Mouse (Mus musculus): ENCODE data around the gene H2afv. TPM values are rescaled to one million over a fixed set of nuclear protein-coding genes. Genes with fewer than 3 reads are reported as not detected.
"Not testable (repeated sequence)": the region's sequence is repeated elsewhere in the genome, so short reads cannot be mapped to it uniquely, and the experiment has no call there.

The H2afv gene
- total and polyA plus RNA-seq, 2 experiments, result 30.9 to 35.8 TPM

- H3K79me2 ChIP-seq (ENCODE audit: control insufficient read depth, insufficient read depth, low read length), result peaks cover 11% of the 10 kb centered on the region
- no peak overlapping the region for H3K4me3 ChIP-seq (ENCODE audit: insufficient read depth, low read depth, low read length)
- no peaks in the 10 kb centered on the region for H3K27me3 ChIP-seq (ENCODE audit: control insufficient read depth, insufficient read depth, low read length)
- H3K4me1 ChIP-seq (ENCODE audit: control insufficient read depth, insufficient read depth, low read length), result peaks cover 11% of the 10 kb centered on the region
- no peak for TF ChIP-seq POLR2A (IDR thresholded peaks at IDR 0.05; ENCODE audit: extremely low read depth, insufficient read depth, low read length)
- no peak for TF ChIP-seq CTCF (IDR thresholded peaks at IDR 0.05; ENCODE audit: low read depth, low read length)
- H3K27ac ChIP-seq (replicated peaks; ENCODE audit: insufficient read depth, low read depth, low read length), result no peak overlapping the region
- 95% methylated on average over 12 of the region's 12 CpGs for WGBS
- peaks cover 7% of the 10 kb centered on the region for H3K36me3 ChIP-seq (ENCODE audit: control insufficient read depth, insufficient read depth, low read length)
- H3K9ac ChIP-seq (ENCODE audit: low read depth, low read length), result no peak overlapping the region
- DNase-seq (ENCODE audit: extremely low read depth, low read depth, low spot score), result no peak
Measured at GRCm38 (mm10) chr11:6413264-6413663, 31.0 kb downstream of the H2afv start.

- Histone ChIP-seq H3K36me3 (ENCODE audit: control insufficient read depth, insufficient read depth, low read length) (no peaks in the 10 kb centered on the region), H3K4me3 (ENCODE audit: insufficient read depth, low read depth, low read length) (no peak overlapping the region), H3K27ac (replicated peaks; ENCODE audit: insufficient read depth, low read depth, low read length) (no peak overlapping the region), H3K79me2 (ENCODE audit: control insufficient read depth, insufficient read depth, low read length) (peaks cover 8% of the 10 kb centered on the region), H3K9ac (ENCODE audit: low read depth, low read length) (no peak overlapping the region), H3K27me3 (ENCODE audit: control insufficient read depth, insufficient read depth, low read length) (no peaks in the 10 kb centered on the region), H3K4me1 (ENCODE audit: control insufficient read depth, insufficient read depth, low read length) (peaks cover 5% of the 10 kb centered on the region)
- 4% methylated on average over 5 of the region's 5 CpGs for WGBS
- TF ChIP-seq CTCF (IDR thresholded peaks at IDR 0.05; ENCODE audit: low read depth, low read length) (peak; percentile 93), POLR2A (IDR thresholded peaks at IDR 0.05; ENCODE audit: extremely low read depth, insufficient read depth, low read length) (no peak)
- DNase-seq (ENCODE audit: extremely low read depth, low read depth, low spot score), result peak; percentile 44
Measured at GRCm38 (mm10) chr11:6411684-6412083, 32.6 kb downstream of the H2afv start.

GRCm38 (mm10) chr11:6410755-6411154 is 33.5 kb downstream of the H2afv start:
- H3K36me3 ChIP-seq (ENCODE audit: control insufficient read depth, insufficient read depth, low read length); H3K9ac ChIP-seq (ENCODE audit: low read depth, low read length); DNase-seq (ENCODE audit: extremely low read depth, low read depth, low spot score); H3K27me3 ChIP-seq (ENCODE audit: control insufficient read depth, insufficient read depth, low read length); H3K79me2 ChIP-seq (ENCODE audit: control insufficient read depth, insufficient read depth, low read length); H3K27ac ChIP-seq (replicated peaks; ENCODE audit: insufficient read depth, low read depth, low read length); H3K4me1 ChIP-seq (ENCODE audit: control insufficient read depth, insufficient read depth, low read length); H3K4me3 ChIP-seq (ENCODE audit: insufficient read depth, low read depth, low read length): not testable (repeated sequence)
- 87% methylated on average over 5 of the region's 5 CpGs for WGBS

GRCm38 (mm10) chr11:6410050-6410602 is 34.1 kb downstream of the H2afv start:
- H3K27me3 ChIP-seq (ENCODE audit: control insufficient read depth, insufficient read depth, low read length), result no peaks in the 10 kb centered on the region
- no peak for DNase-seq (ENCODE audit: extremely low read depth, low read depth, low spot score)
- H3K9ac ChIP-seq (ENCODE audit: low read depth, low read length), result no peak overlapping the region
- no peak for TF ChIP-seq CTCF (IDR thresholded peaks at IDR 0.05; ENCODE audit: low read depth, low read length)
- TF ChIP-seq POLR2A (IDR thresholded peaks at IDR 0.05; ENCODE audit: extremely low read depth, insufficient read depth, low read length), result no peak
- no peak overlapping the region for H3K4me3 ChIP-seq (ENCODE audit: insufficient read depth, low read depth, low read length)
- no peak overlapping the region for H3K27ac ChIP-seq (replicated peaks; ENCODE audit: insufficient read depth, low read depth, low read length)
- no peaks in the 10 kb centered on the region for H3K36me3 ChIP-seq (ENCODE audit: control insufficient read depth, insufficient read depth, low read length)
- H3K4me1 ChIP-seq (ENCODE audit: control insufficient read depth, insufficient read depth, low read length), result peaks cover 5% of the 10 kb centered on the region
- no peaks in the 10 kb centered on the region for H3K79me2 ChIP-seq (ENCODE audit: control insufficient read depth, insufficient read depth, low read length)
- WGBS, result 78% methylated on average over 5 of the region's 5 CpGs

GRCm38 (mm10) chr11:6407162-6407621 is 37.1 kb downstream of the H2afv start:
- Histone ChIP-seq H3K27me3 (ENCODE audit: control insufficient read depth, insufficient read depth, low read length) (no peaks in the 10 kb centered on the region), H3K9ac (ENCODE audit: low read depth, low read length) (no peak overlapping the region), H3K36me3 (ENCODE audit: control insufficient read depth, insufficient read depth, low read length) (peaks cover 8% of the 10 kb centered on the region; the same call in 1 of the 2 replicates), H3K4me3 (ENCODE audit: insufficient read depth, low read depth, low read length) (no peak overlapping the region), H3K4me1 (ENCODE audit: control insufficient read depth, insufficient read depth, low read length) (no peaks in the 10 kb centered on the region), H3K27ac (replicated peaks; ENCODE audit: insufficient read depth, low read depth, low read length) (no peak overlapping the region), H3K79me2 (ENCODE audit: control insufficient read depth, insufficient read depth, low read length) (no peaks in the 10 kb centered on the region)
- TF ChIP-seq CTCF (IDR thresholded peaks at IDR 0.05; ENCODE audit: low read depth, low read length) (no peak), POLR2A (IDR thresholded peaks at IDR 0.05; ENCODE audit: extremely low read depth, insufficient read depth, low read length) (no peak)
- no peak for DNase-seq (ENCODE audit: extremely low read depth, low read depth, low spot score)
- WGBS, result 86% methylated on average over 3 of the region's 3 CpGs

All from liver, adult 2 months (tissue).